Mouse (Mus musculus): ENCODE results near the gene Atad1. TPM values are rescaled to one million over a fixed set of nuclear protein-coding genes. Genes with fewer than 3 reads are reported as not detected.
A peak's percentile ranks its signal among the peaks of the same experiment; 100 is the strongest.

Gene Atad1
- polyA plus RNA-seq, 1 experiment: 74.5 TPM

DNA sequence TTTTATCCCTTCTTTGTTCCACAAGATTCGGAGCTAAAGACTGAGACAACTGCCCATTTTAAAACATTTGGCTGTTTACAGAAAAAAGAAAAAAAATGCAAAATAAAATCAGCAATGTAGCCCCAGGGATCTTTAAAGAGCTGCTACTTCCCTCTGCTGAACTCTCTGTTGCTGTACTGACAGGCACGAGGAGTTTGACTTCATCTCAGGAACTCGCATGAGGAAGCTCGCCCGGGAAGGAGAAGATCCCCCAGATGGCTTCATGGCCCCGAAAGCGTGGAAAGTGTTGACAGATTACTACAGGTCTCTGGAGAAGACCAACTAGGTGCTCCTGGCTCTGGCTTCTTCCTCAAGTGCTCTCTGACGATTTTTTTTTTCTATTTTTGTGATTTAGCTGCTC lies 74.3 kb downstream of the Atad1 start:
- TF ChIP-seq CTCF (IDR thresholded peaks at IDR 0.05; ENCODE audit: borderline replicate concordance, extremely low read depth, insufficient read depth, insufficient read length): no peak
- no peak for TF ChIP-seq POLR2A (IDR thresholded peaks at IDR 0.05; ENCODE audit: borderline replicate concordance, extremely low read depth, insufficient read depth, insufficient read length, poor library complexity, severe bottlenecking)

DNA sequence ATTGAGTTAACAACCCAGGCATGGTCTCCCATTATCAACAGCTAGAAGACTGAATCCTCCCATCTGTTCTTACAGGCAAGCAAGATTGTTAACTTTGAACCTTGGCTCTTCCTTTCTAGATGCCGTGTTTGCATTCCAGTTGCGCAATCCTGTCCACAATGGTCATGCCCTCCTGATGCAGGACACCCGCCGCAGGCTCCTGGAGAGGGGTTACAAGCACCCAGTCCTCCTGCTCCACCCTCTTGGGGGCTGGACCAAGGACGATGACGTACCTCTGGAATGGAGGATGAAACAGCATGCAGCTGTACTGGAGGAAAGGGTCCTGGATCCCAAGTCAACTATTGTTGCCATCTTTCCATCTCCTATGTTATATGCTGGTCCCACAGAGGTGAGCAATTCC lies 76.7 kb downstream of the Atad1 start:
- no peak for DNase-seq (ENCODE audit: low read depth)
- TF ChIP-seq CTCF (IDR thresholded peaks at IDR 0.05; ENCODE audit: borderline replicate concordance, extremely low read depth, insufficient read depth, insufficient read length) (no peak), POLR2A (IDR thresholded peaks at IDR 0.05; ENCODE audit: borderline replicate concordance, extremely low read depth, insufficient read depth, insufficient read length, poor library complexity, severe bottlenecking) (no peak)

More for the DNA sequence above, 74.3 kb downstream of the Atad1 start:
- no peak for DNase-seq (ENCODE audit: low read depth)

DNA sequence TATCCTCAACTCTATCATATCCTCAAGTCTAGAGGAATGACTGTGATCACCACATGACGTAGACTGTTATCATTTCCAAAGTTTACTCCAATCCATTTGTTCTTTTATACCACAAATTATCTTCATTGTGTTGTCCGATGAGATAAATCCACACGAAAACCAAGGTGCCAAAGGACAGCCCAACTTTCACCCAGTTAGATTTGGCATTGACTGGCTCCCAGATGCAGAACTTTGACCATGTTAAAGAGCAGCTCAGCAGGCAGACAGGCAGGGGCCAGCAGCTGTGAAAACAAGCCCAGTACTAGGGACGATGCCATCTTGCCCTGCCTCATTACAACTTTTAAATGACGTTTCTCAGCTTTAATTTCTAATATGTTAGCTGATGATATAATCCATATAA lies 80.2 kb downstream of the Atad1 start:
- no peak for DNase-seq (ENCODE audit: low read depth)
- TF ChIP-seq POLR2A (IDR thresholded peaks at IDR 0.05; ENCODE audit: borderline replicate concordance, extremely low read depth, insufficient read depth, insufficient read length, poor library complexity, severe bottlenecking): no peak
- no peak for TF ChIP-seq CTCF (IDR thresholded peaks at IDR 0.05; ENCODE audit: borderline replicate concordance, extremely low read depth, insufficient read depth, insufficient read length)

DNA sequence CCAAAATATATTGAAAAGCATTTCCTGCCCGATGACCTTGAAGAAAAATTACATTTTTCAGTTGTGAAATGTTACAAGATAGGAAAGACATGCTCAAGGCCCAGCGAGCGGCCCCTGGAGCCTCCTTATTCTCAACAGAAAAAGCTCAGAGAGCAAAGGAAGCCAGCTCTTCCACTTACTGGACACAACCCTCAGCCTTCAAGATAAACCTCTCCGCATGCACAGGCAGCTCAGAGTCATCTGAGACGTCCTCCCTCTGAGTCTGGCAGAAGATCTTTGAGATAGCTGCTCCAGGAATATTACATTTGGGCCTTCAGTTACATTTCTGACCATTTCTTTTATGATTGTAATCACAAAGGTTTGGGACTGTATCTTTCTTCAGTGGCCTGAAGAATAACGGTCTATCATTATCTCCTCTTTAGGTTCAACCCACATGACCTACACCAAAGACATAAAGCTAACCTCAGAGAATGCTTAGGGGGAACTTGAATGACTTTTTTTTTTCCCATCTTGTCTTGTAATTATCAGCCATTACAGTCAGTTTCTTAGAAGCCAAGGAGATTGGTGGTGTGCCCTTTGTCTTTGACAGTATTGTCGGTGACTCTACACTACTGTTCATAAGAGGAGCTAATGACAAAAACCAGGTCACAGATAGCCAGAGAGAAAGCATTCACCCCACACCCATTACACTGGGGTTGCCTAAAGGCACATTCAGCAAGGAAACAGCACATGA lies 85.8 kb downstream of the Atad1 start:
- DNase-seq (ENCODE audit: low read depth): no peak

DNA sequence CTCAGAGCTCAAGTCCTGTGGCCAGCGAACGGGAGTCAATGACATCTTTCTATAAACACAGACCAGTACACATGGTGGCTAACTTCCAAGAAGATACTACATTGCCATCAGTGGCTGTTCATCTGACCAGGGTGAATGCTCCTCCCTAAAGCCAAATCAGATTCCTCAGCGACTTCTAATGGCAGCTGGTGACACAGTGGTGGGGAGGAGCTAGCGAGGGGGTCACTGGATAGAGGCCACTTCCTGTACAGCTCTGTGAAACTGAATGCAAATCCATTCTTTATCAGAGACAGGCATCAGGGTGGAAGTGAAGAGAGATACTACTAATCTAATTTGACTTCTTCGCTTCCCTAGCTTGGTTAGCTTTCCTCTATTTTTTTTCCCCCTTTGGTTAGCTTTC lies 86.5 kb downstream of the Atad1 start:
- TF ChIP-seq CTCF (IDR thresholded peaks at IDR 0.05; ENCODE audit: borderline replicate concordance, extremely low read depth, insufficient read depth, insufficient read length) (no peak), POLR2A (IDR thresholded peaks at IDR 0.05; ENCODE audit: borderline replicate concordance, extremely low read depth, insufficient read depth, insufficient read length, poor library complexity, severe bottlenecking) (no peak)
- DNase-seq (ENCODE audit: low read depth): no peak

More for the DNA sequence above, 85.8 kb downstream of the Atad1 start:
- TF ChIP-seq CTCF (IDR thresholded peaks at IDR 0.05; ENCODE audit: borderline replicate concordance, extremely low read depth, insufficient read depth, insufficient read length) (no peak), POLR2A (IDR thresholded peaks at IDR 0.05; ENCODE audit: borderline replicate concordance, extremely low read depth, insufficient read depth, insufficient read length, poor library complexity, severe bottlenecking) (no peak)

DNA sequence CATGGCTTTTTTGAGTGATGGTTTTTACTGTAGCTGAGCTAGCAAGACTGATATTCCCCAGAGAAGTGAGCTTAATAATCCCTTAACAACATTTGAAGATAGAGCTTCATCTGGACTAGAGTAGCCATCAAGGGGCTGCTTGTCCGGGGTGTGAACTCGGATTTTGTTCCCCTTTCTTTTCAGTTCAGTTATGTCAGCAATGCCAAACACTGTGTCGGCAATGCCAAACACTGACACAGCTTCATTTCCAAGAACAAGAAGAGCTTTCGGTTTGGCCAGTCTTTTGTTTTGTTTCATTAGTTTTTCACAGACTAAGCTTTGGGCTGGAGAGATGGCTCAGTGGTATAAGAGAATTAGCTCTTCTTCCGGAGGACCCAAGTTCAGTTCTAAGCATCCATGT lies 88.5 kb downstream of the Atad1 start:
- no peak for DNase-seq (ENCODE audit: low read depth)
- TF ChIP-seq CTCF (IDR thresholded peaks at IDR 0.05; ENCODE audit: borderline replicate concordance, extremely low read depth, insufficient read depth, insufficient read length) (no peak), POLR2A (IDR thresholded peaks at IDR 0.05; ENCODE audit: borderline replicate concordance, extremely low read depth, insufficient read depth, insufficient read length, poor library complexity, severe bottlenecking) (no peak)

DNA sequence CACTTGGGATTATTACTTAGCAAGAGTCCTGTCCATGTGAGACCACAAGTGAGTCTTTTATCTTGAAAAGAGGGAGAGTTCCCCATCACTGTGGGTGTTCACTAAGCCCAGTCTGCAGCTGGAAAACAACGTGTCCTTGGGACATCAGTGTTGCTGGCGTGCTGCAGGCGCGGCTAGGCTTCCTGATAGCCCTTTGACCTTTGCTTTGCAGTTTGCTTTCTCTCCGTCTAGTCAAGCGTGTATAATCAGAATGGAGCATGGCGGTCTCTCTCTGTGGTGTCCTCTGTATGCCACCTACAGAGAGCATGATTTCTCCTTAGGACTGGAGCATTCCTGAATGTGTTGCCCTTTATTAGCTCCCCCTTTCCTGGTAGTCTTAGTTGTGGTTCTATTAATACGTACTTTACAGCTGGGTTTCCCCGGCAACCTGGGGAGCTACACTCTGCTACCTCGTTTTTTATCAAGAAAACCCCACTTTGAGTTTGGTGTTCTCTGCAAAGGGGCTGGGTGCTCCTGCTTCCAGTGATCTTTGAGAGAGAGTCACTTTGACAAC lies 91.5 kb downstream of the Atad1 start:
- TF ChIP-seq CTCF (IDR thresholded peaks at IDR 0.05; ENCODE audit: borderline replicate concordance, extremely low read depth, insufficient read depth, insufficient read length): no peak
- TF ChIP-seq POLR2A (IDR thresholded peaks at IDR 0.05; ENCODE audit: borderline replicate concordance, extremely low read depth, insufficient read depth, insufficient read length, poor library complexity, severe bottlenecking): no peak
- DNase-seq (ENCODE audit: low read depth): peak; percentile 15

DNA sequence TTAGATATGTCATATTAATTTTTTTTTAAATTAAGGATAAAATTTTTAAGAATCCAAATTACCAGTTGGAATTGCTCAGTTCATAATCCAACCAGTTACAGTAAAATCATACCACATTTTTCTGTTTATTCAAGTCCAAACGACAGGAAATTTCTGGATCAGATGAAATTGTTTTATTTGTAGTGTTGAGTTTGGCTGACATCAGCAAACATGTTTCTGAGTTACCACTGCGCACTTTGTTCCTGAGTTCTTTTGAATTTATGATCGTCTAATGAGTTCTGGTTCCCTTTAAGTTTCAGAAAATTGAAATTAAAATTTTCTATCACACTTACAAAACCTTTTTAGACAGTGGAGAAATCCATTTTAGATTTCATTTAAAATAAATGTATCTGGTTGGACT lies 93.2 kb downstream of the Atad1 start:
- TF ChIP-seq CTCF (IDR thresholded peaks at IDR 0.05; ENCODE audit: borderline replicate concordance, extremely low read depth, insufficient read depth, insufficient read length): no peak
- TF ChIP-seq POLR2A (IDR thresholded peaks at IDR 0.05; ENCODE audit: borderline replicate concordance, extremely low read depth, insufficient read depth, insufficient read length, poor library complexity, severe bottlenecking): no peak

DNA sequence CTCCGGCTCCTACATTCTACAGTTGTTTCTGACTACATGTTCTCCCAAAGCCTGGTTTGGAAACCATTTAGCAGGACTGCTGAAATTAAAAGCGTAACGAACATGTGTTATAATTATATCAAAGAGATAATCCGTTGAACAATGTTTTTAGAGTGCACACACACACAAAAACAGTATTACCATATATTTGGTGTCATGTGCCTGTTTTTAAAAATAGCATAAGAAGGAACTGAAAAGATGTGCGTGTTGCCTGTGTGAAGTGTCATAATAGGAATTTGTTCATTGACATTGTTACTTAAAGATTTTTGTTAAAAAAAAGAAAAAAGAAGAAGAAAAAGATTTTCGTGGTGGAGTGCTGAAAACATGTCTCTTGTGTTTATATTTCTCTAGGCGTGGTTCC lies 93.6 kb downstream of the Atad1 start:
- no peak for TF ChIP-seq CTCF (IDR thresholded peaks at IDR 0.05; ENCODE audit: borderline replicate concordance, extremely low read depth, insufficient read depth, insufficient read length)
- no peak for TF ChIP-seq POLR2A (IDR thresholded peaks at IDR 0.05; ENCODE audit: borderline replicate concordance, extremely low read depth, insufficient read depth, insufficient read length, poor library complexity, severe bottlenecking)
- DNase-seq (ENCODE audit: low read depth): no peak

More for the DNA sequence above, 93.2 kb downstream of the Atad1 start:
- no peak for DNase-seq (ENCODE audit: low read depth)

DNA sequence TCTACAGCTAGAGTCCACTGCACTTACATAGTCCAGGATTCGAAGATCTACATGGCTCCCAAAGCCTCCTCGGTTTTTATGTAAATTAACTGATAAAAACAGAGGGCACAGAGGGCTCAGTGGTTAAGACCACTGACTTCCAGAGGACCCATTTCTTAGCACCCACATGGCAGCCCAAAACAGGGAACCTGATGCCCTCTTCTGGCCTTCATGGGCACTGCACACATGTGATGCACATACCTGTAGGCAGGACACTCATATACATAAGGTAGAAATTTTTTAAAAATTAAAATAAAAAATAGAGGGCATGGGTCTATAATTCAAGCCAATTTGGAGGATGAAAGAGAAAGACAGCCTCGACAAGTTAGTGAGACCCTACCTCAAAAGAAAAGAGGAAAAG lies 95.9 kb downstream of the Atad1 start:
- no peak for TF ChIP-seq CTCF (IDR thresholded peaks at IDR 0.05; ENCODE audit: borderline replicate concordance, extremely low read depth, insufficient read depth, insufficient read length)
- no peak for TF ChIP-seq POLR2A (IDR thresholded peaks at IDR 0.05; ENCODE audit: borderline replicate concordance, extremely low read depth, insufficient read depth, insufficient read length, poor library complexity, severe bottlenecking)
- DNase-seq (ENCODE audit: low read depth): no peak

DNA sequence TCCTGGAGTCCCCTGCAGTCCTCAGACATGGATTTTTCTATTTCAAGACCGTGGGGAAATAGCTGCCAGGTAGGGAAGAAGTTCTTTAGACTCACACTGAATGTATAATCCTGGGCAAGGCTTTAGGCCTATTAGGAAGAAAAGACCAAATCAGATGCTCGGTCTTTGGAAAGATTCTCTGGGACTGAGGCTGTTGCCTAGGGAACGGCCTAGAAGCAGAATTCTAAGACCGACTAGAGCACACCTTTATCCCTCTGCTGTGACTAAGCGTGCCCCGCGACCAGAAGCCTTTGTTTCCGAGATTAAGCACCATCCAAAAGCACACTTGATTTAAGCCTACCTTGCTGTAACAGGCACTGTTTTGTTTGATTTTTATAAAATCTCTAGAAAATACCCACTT lies 97.6 kb downstream of the Atad1 start:
- DNase-seq (ENCODE audit: low read depth): peak; percentile 28
- TF ChIP-seq POLR2A (IDR thresholded peaks at IDR 0.05; ENCODE audit: borderline replicate concordance, extremely low read depth, insufficient read depth, insufficient read length, poor library complexity, severe bottlenecking) (no peak), CTCF (IDR thresholded peaks at IDR 0.05; ENCODE audit: borderline replicate concordance, extremely low read depth, insufficient read depth, insufficient read length) (no peak)

DNA sequence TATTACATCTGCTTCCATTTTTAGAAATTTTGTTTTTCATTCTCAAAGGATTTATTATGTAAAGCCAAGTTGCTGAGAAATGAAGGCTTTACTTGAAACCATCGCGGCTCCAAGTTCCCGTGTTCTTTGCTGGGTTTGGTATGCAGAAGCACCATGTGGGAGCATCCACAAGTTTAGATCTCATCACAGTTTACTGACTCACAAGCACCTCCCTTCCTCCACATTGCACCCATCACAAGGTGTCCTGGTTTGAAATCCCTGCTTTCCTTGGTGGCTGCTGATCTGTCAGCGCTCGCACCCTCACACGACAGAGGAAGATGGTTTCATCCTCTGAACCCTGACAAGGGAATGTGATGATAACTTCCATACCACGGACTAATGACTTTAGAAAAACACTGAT lies 98.1 kb downstream of the Atad1 start:
- TF ChIP-seq POLR2A (IDR thresholded peaks at IDR 0.05; ENCODE audit: borderline replicate concordance, extremely low read depth, insufficient read depth, insufficient read length, poor library complexity, severe bottlenecking) (no peak), CTCF (IDR thresholded peaks at IDR 0.05; ENCODE audit: borderline replicate concordance, extremely low read depth, insufficient read depth, insufficient read length) (no peak)

More for the DNA sequence above, 98.1 kb downstream of the Atad1 start:
- DNase-seq (ENCODE audit: low read depth): no peak
